Mouse (Mus musculus): Measurements from ENCODE around the gene Impdh1. TPM values are rescaled to one million over a fixed set of nuclear protein-coding genes. Genes with fewer than 3 reads are reported as not detected.

Gene Impdh1
- polyA plus RNA-seq, 1 experiment from 2014 or later = 7.3 TPM

DNA sequence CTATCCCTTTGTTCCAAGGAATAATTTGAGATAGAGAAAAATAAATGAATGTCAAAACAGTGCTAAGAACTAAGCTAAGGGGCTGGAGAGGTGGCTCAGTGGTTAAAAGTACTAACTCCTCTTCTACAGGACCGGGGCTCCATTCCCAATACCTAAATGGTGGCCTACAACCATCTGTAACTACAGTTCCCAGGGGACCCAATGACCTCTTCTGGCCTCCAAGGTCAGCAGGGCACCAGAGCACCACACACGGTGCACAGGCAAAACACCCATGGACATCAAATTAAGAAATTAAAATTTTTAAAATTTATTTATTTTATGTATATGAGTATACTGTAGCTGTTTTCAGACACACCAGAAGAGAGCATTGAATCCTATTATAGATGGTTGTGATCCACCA lies 55.4 kb downstream of the Impdh1 start:
- Histone ChIP-seq H3K9ac (replicated peaks) (no peak overlapping the region), H3K4me1 (ENCODE audit: insufficient read depth) (peaks cover 10% of the 10 kb centered on the region), H3K27me3 (ENCODE audit: insufficient read depth, low read length) (no peaks in the 10 kb centered on the region), H3K27ac (ENCODE audit: low read depth) (no peak overlapping the region), H3K36me3 (replicated peaks; ENCODE audit: insufficient read depth, low read length) (peaks cover 26% of the 10 kb centered on the region), H3K4me2 (ENCODE audit: low read depth, low read length) (no peak overlapping the region), H3K9me3 (ENCODE audit: low read length) (no peaks in the 10 kb centered on the region), H3K4me3 (ENCODE audit: low read depth, low read length) (no peak overlapping the region)
- ATAC-seq (no peak), DNase-seq (no peak)
- 89% methylated on average over 2 of the region's 2 CpGs for WGBS (ENCODE audit: insufficient replicate concordance)
- TF ChIP-seq CTCF (IDR thresholded peaks at IDR 0.05; ENCODE audit: low read depth) = no peak
- TF ChIP-seq EP300 (IDR thresholded peaks at IDR 0.05; ENCODE audit: low read depth) = no peak

DNA sequence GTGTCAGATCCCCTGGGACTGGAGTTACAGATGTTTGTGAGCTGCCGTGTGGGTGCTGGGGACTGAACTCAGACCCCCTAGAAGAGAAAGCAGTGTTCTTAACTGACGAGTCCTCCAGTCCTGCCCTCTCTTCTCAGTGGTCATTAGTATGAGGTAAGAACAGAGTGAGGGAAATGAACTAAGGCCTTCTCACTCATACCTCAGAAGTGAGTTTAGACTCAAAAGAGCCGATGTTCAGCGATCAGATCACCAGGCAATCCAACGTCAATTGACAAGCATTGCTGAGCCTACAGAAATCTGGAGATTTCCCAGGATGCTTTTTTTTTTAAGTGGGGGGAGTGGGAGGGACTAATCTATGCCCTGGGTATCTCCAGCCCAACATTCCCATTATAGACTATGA lies 59.8 kb downstream of the Impdh1 start:
- Histone ChIP-seq H3K4me1 (ENCODE audit: insufficient read depth) (no peaks in the 10 kb centered on the region), H3K36me3 (replicated peaks; ENCODE audit: insufficient read depth, low read length) (peaks cover 54% of the 10 kb centered on the region), H3K4me2 (ENCODE audit: low read depth, low read length) (no peak overlapping the region), H3K4me3 (ENCODE audit: low read depth, low read length) (no peak overlapping the region), H3K27ac (ENCODE audit: low read depth) (no peak overlapping the region), H3K9me3 (ENCODE audit: low read length) (no peaks in the 10 kb centered on the region), H3K9ac (replicated peaks) (no peak overlapping the region), H3K27me3 (ENCODE audit: insufficient read depth, low read length) (no peaks in the 10 kb centered on the region)
- no peak for ATAC-seq
- DNase-seq = no peak
- 86% methylated on average over 5 of the region's 5 CpGs for WGBS (ENCODE audit: insufficient replicate concordance)
- TF ChIP-seq EP300 (IDR thresholded peaks at IDR 0.05; ENCODE audit: low read depth) (no peak), CTCF (IDR thresholded peaks at IDR 0.05; ENCODE audit: low read depth) (no peak)

Small RNA genes lying within 50 kb of the gene (microRNA-seq; reads per million reads assigned to microRNA genes)
- gene Gm24303 = not detected

Other genes with a start within 250 kb of the Impdh1 start
- gene Lep, start 156.1 kb downstream of the Impdh1 start, polyA plus RNA-seq (2015; fragmentation: Nextera tagmentation; extraction: Ambion mirVana) = not detected in 2 replicates
- gene Rbm28, start 51.4 kb downstream of the Impdh1 start, polyA plus RNA-seq (2015; fragmentation: Nextera tagmentation; extraction: Ambion mirVana) = 6.6 and 8.2 TPM in 2 replicates
- gene Prrt4, start 36.8 kb downstream of the Impdh1 start, polyA plus RNA-seq (2015; fragmentation: Nextera tagmentation; extraction: Ambion mirVana) = not detected in 2 replicates
- 24.1 and 29.0 TPM in 2 replicates for gene Hilpda, start 56.1 kb upstream of the Impdh1 start, polyA plus RNA-seq (2015; fragmentation: Nextera tagmentation; extraction: Ambion mirVana)
- gene Fam71f2, start 63.2 kb upstream of the Impdh1 start, polyA plus RNA-seq (2015; fragmentation: Nextera tagmentation; extraction: Ambion mirVana) = 0.11 and 0.28 TPM in 2 replicates
- gene Fam71f1, start 102.8 kb upstream of the Impdh1 start, polyA plus RNA-seq (2015; fragmentation: Nextera tagmentation; extraction: Ambion mirVana) = not detected in 2 replicates
- gene Calu, start 131.7 kb upstream of the Impdh1 start, polyA plus RNA-seq (2015; fragmentation: Nextera tagmentation; extraction: Ambion mirVana) = 55.7 and 63.8 TPM in 2 replicates
- 0.06 and 0.12 TPM in 2 replicates for gene Opn1sw, start 172.1 kb upstream of the Impdh1 start, polyA plus RNA-seq (2015; fragmentation: Nextera tagmentation; extraction: Ambion mirVana)
- gene Ccdc136, start 179.9 kb upstream of the Impdh1 start, polyA plus RNA-seq (2015; fragmentation: Nextera tagmentation; extraction: Ambion mirVana) = 0.09 and 0.22 TPM in 2 replicates
- gene Flnc, start 216.9 kb upstream of the Impdh1 start, polyA plus RNA-seq (2015; fragmentation: Nextera tagmentation; extraction: Ambion mirVana) = 0.07 and 0.24 TPM in 2 replicates